Mouse (Mus musculus): ENCODE data around the gene Tead2.

- TF ChIP-seq CTCF (IDR thresholded peaks at IDR 0.05), result no peak
- TF ChIP-seq EP300 (IDR thresholded peaks at IDR 0.05), result no peak
These were observed 24.4 kb upstream of the Tead2 start for GRCm38 (mm10) chr7:45191161-45191560.
